Mouse (Mus musculus): ENCODE measurements at regions not wholly inside any gene's neighbourhood (a gene's known extent, or its start where the extent isn't known, plus 50 kb on each side); places are given as distances from the start of the nearest gene placed in this dataset.

GRCm38 (mm10) chr10:110650107-110650506, 95.1 kb upstream of the E2f7 start:
- no peak for DNase-seq (ENCODE audit: extremely low read depth, insufficient read length, low spot score)

GRCm38 (mm10) chr10:110650851-110651250, 94.4 kb upstream of the E2f7 start:
- DNase-seq (ENCODE audit: extremely low read depth, insufficient read length, low spot score) = no peak

- DNase-seq (ENCODE audit: extremely low read depth, insufficient read length, low spot score) = no peak
Measured at GRCm38 (mm10) chr10:110654070-110654469, 91.2 kb upstream of the E2f7 start.

GRCm38 (mm10) chr10:110658153-110658695, 87.0 kb upstream of the E2f7 start:
- no peak for DNase-seq (ENCODE audit: extremely low read depth, insufficient read length, low spot score)

- DNase-seq (ENCODE audit: extremely low read depth, insufficient read length, low spot score) = no peak
Measured at GRCm38 (mm10) chr10:110676503-110676902, 68.7 kb upstream of the E2f7 start.

All from 3134 (cell line).